Mouse (Mus musculus): ENCODE results near the gene Ms4a15.

Gene Ms4a15

GRCm38 (mm10) chr19:10993150-10993549 is at the start of gene Ms4a15:
TSS of gene Ms4a15 (minus strand) at chr19:10993250.
- DNase-seq (ENCODE audit: low spot score): no peak

- no peak for DNase-seq (ENCODE audit: low spot score)
These were observed 44.5 kb upstream of the Ms4a15 start for GRCm38 (mm10) chr19:11037570-11037969.

GRCm38 (mm10) chr19:11022382-11022781 is 29.3 kb upstream of the Ms4a15 start:
- DNase-seq (ENCODE audit: low spot score): no peak

GRCm38 (mm10) chr19:11017891-11018290 is 24.8 kb upstream of the Ms4a15 start, which contains the start of gene Ms4a18:
TSS of gene Ms4a18 (minus strand) at chr19:11018031.
- no peak for DNase-seq (ENCODE audit: low spot score)

GRCm38 (mm10) chr19:11017251-11017650 is 24.2 kb upstream of the Ms4a15 start:
- no peak for DNase-seq (ENCODE audit: low spot score)

GRCm38 (mm10) chr19:11015998-11016397 is 22.9 kb upstream of the Ms4a15 start:
- no peak for DNase-seq (ENCODE audit: low spot score)

DNA sequence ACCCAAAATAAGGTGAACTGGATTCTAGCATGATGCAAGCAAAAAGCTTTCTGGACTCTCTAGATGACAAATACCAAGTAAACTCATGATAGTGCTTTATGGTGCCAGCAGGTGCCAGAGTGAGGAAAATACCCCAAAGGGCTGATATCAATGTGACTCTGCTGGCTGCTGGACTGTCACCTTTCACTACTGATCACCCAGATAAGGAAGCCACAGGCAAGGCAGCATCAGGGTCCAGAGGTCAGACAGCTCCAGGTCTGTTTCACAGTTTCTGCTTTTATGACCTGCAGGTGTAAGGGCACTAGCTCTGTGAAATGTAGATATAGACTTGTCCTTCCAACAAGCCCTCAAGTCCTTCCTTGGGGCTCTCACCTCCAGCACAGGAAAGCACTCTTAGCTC is 22.4 kb upstream of the Ms4a15 start:
- DNase-seq (ENCODE audit: low spot score): no peak

- DNase-seq (ENCODE audit: low spot score): no peak
These were observed 1.1 kb downstream of the Ms4a15 start for GRCm38 (mm10) chr19:10991911-10992310.

DNA sequence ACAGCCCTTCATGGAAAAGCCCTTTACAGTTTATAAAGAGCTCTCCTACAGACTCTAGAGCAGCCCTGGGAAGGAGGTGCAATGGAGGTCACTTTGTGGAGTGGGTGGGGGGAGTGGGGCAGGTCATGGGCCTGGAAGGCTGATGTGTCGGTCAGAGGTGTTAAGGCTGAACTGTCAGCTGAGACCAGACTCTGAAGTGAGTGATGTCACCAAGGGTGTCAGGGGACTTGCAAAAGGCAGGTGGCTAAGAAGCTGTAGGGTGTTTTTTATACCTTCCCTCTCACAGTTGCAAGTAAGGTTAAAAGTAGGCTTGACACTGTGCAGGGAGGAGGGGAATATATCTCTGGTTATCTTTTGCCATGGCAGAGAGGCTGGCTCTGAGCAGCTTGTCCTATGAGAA is 2.3 kb downstream of the Ms4a15 start:
- DNase-seq (ENCODE audit: low spot score): no peak

- no peak for DNase-seq (ENCODE audit: low spot score)
These were observed 4.5 kb downstream of the Ms4a15 start for GRCm38 (mm10) chr19:10988563-10988962.

DNA sequence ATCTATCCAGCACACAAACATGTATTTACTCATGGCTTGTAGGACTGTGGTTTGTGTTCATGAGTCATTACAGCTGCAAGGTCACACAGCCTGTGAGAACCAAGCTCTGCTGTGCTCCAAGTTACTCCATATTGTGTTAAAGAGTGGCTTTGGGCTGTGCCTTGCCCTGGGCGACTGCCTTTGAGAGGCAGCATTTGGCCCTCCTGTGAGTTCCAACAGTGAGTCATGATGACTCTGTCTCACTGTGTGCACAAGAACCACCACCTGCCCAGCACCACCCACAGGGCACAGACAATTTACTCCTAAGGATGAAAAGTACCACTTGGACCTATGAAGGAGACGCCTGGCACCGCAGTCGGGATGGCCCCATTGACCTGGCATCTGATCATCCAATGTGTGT is 7.2 kb downstream of the Ms4a15 start:
- no peak for DNase-seq (ENCODE audit: low spot score)

DNA sequence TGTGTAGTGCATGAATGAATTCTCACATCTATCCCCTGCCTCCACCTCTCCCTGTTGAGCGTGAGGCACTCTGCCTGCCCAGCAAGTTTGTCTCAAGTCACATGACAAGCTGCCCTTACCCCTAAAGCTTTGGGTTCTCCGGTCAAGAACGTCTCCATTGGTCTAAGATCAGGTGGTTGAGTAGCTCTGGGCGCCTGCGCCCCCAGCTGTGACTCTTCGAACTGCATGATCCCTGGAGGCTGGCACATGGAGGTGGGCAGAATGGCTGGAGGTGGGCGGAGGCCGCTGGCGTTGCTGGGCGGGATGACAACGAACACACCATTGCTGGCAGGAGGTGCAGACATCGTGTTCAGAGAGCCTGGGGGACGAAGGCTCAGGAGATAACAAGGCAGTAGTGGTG is 8.5 kb downstream of the Ms4a15 start:
- DNase-seq (ENCODE audit: low spot score): no peak

DNA sequence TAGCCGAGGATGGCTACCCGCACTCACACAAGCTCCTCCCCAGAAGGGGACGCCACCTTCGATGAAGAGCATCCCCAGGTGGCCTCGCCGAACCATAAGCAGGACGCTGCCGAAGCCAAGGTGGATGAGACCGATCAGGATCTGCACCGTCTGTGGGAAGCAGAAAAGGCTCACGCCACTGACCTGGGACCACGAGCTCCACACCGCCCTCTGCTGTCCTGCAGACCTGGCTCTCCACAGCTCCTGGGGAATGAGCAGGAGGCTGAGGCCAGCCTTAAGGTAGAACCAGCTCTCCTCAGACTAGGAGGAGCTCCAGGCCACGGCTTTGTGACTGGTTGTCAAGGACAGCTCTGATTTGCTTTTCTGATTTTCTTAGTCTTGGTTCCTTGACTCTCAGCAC is 9.9 kb downstream of the Ms4a15 start:
- DNase-seq (ENCODE audit: low spot score): no peak

DNA sequence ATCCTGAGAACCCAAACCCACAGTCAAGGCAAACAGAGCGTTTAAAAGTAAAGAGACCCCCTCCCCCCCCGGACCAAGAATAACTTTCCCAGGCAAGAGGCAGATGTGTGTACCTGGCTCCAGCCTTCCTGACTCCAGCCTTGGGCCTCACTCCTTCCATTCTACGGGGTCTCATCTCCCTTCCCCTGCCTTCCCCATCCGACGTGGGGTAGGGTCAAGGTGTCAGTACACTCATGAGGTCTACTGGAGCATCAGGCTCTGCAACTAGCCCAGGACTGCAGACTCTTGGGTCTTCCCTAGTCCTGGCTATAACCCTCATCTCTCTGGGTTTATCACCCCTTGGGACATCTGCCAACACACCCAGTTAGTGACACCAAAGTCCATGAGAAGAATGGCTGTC is 12.8 kb downstream of the Ms4a15 start:
- DNase-seq (ENCODE audit: low spot score): no peak

GRCm38 (mm10) chr19:10979184-10980168 is 13.6 kb downstream of the Ms4a15 start:
- DNase-seq (ENCODE audit: low spot score): peak; percentile 41

GRCm38 (mm10) chr19:10976318-10976717 is 16.7 kb downstream of the Ms4a15 start:
- no peak for DNase-seq (ENCODE audit: low spot score)

GRCm38 (mm10) chr19:10975187-10975586 is 17.9 kb downstream of the Ms4a15 start:
- no peak for DNase-seq (ENCODE audit: low spot score)

DNA sequence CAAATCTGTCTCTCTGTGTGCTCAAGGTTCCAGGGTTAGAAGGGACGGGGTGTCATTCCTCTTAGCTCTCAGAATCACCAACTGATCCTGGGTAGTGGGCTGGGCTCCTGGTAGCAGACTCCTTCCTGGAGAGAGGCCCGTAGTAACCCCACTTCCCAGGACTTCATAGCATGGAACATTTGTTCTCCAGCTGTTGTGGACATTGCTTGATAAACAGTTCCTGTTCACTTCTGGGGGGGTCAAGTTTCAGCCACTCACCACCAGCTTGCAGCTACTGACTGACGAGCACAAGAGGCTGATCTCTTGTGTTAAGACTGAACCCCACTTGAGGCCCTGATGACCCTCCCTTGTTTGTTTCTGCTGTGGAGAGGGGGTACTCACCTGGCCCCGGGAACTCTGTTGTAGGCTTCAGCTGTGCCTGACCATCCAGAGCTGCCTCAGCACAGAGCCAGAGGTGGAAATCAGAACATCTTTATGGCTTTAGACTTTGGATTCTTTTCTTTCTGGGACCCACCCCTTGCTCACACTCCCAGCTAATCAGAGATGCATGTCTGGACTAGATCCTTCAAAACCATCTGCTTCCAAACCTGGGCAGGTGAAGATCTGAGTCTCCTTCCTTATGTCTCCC is 18.7 kb downstream of the Ms4a15 start, which contains the start of gene Ms4a10:
TSS of gene Ms4a10 (minus strand) at position 433 of the 628 bp plus-strand sequence.
- no peak for DNase-seq (ENCODE audit: low spot score)

DNA sequence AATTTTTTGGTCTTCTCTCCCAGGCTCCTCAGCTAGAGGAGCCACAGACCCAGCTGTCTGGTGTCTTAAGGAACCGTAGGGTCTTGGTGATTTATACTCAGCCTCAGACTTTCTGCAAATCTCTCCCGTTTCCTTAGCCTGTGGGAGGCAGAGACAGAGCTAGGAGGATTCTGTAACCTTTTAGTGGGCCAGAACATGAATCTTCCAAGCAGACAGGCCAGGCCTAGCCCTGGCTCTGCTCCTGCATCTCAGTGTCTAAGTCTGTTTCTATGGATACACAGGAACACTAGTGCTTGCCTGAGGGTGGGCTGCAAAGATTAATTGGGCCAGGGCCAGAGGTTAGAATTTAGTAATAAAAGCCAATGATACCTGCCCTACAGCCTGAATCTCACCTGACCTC is 19.9 kb downstream of the Ms4a15 start:
- no peak for DNase-seq (ENCODE audit: low spot score)

- DNase-seq (ENCODE audit: low spot score): no peak
These were observed 20.4 kb downstream of the Ms4a15 start for GRCm38 (mm10) chr19:10972660-10973059.

DNA sequence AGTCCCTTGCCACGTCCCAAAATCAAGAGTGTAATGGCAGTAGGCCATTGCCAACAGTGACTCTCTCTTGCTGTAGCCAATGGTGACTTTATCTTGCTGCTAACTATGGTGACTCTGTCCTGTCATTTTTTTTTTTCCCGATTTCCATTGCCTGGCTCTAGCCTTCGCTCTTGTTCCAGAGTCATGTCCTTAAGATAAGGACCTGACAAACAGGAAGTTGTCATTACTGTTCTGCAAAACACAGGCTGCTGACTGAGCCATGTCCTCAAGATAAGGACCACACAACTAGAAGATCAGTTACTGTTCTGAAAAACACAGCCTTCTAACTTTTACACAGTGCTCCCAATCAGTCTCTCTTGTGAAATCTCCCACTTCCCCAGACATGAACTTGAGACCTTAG is 22.6 kb downstream of the Ms4a15 start:
- DNase-seq (ENCODE audit: low spot score): no peak

DNA sequence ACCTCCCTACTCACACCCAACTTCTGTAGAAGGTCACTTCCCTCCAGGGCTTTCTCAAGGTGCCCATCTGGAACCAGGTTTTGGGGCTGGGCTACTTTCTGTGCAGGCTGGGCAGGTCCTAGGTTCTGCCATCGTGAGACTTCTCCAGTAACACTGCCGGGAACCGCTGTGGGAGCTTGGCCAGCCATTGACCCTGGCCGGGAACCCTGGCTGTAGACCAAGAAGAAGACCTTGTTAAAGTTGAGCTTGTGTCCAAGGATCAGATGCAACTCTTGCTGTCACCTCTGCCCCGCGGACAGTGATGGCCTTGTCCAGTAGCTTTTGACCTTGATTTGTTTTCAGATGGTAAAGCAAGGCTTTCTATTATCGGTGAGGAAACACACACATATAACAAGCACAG is 24.5 kb downstream of the Ms4a15 start:
- DNase-seq (ENCODE audit: low spot score): no peak

DNA sequence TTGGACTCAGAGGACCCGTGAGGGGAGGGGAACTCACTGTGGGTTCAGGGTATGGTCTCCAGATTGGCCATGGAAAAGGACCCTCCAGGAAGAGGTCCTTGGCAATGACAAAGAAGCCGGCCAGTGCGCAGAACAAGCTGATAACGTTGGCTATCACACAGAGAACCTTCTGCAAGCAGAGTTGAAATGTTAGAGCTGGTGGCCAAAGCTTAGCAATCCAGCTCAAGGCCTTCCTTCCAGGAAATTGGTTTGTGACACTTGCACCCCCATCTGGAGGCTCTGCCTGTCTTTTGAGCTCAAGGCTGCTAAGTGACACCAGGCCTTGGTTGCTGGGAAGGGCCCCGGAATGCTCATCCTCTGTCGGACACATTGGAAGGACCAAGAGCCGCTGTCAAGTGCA is 27.3 kb downstream of the Ms4a15 start:
- DNase-seq (ENCODE audit: low spot score): no peak

All from ovary, postnatal 10 days (tissue).